Comparison of ENCODE assay signal across 8 mouse cellular contexts in the genomic region with DNA sequence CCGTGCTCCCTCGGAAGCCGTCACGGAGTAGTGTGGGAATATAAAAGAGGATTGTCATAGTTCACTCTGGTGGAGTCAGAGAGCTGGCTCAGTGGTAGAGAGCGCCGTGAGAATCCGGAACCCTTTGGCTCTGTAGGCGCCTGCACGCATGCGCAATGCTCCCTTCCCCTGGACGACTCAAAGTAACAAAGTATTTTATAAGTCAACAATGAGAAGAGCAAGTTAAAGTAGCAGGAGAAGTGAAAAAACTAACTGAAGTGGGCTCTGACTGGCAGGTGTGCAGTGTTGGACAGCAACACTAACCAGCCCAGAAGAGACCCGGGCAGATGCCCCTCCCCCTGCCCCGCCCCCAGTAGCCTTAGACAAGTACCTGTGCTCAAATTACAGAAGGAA. TPM values are rescaled to one million over a fixed set of nuclear protein-coding genes. Genes with fewer than 3 reads are reported as not detected.
DNase-seq lines count a peak whose midpoint lies in the region; ATAC-seq and TF ChIP-seq lines count a peak whose summit lies in the region.

No protein-coding gene starts in this region.

- ATAC-seq in intestine, embryonic 16.5 days, result peak; percentile 93

- H3K36me3 ChIP-seq in intestine, embryonic 16.5 days (ENCODE audit: control insufficient read depth, insufficient read depth, low read length), result no peaks in the 10 kb centered on the region

- peak overlapping the region; percentile 48 for H3K4me2 ChIP-seq in intestine, embryonic 16.5 days (ENCODE audit: low read depth, low read length)

- H3K9me3 ChIP-seq in intestine, embryonic 16.5 days (ENCODE audit: control insufficient read depth, low read length), result no peaks in the 10 kb centered on the region

- TF ChIP-seq POLR2A in cortical plate, adult 2 months (IDR thresholded peaks at IDR 0.05; ENCODE audit: extremely low read depth, insufficient read depth, low read length), result 0 out of 2 replicates have a peak, but pooled peaks have one; percentile 29

- peak overlapping the region; percentile 21 for H3K4me3 ChIP-seq in cortical plate, adult 2 months (ENCODE audit: insufficient read depth, low read length)
- H3K4me3 ChIP-seq in intestine, embryonic 16.5 days (ENCODE audit: low read length), result peak overlapping the region; percentile 44

- WGBS in intestine, embryonic 16.5 days, result 9% methylated on average over 13 of the region's 13 CpGs

- H3K27ac ChIP-seq in cortical plate, adult 2 months (ENCODE audit: insufficient read depth, low read length), result no peak overlapping the region
- peak overlapping the region; percentile 71 for H3K27ac ChIP-seq in intestine, embryonic 16.5 days (ENCODE audit: low read length)

- no peaks in the 10 kb centered on the region for H3K27me3 ChIP-seq in intestine, embryonic 16.5 days (replicated peaks; ENCODE audit: control insufficient read depth, insufficient read depth, low read length)

- intact Hi-C loops in gastrocnemius, postnatal 14 days (cut with DNase I; ENCODE audit: low total_unique reads), result no loop called here
- intact Hi-C loops in left cerebral cortex, postnatal 14 days (cut with DNase I), result no loop called here

- peak overlapping the region; percentile 58 for H3K9ac ChIP-seq in intestine, embryonic 16.5 days (ENCODE audit: low read depth, low read length)

- no peaks in the 10 kb centered on the region for H3K4me1 ChIP-seq in cortical plate, adult 2 months (ENCODE audit: control insufficient read depth, insufficient read depth, low read length)
- no peaks in the 10 kb centered on the region for H3K4me1 ChIP-seq in intestine, embryonic 16.5 days (ENCODE audit: control insufficient read depth, insufficient read depth, low read length)

- TF ChIP-seq CTCF in cortical plate, adult 2 months (IDR thresholded peaks at IDR 0.05; ENCODE audit: extremely low read depth, insufficient read depth, low read length), result no peak

- DNase-seq in adrenal gland, adult 18-20 months (ENCODE audit: low spot score in 2 of 2), result peak; percentile 47 to 62
- DNase-seq in gastrocnemius, postnatal 14 days, result peak; percentile 56
- DNase-seq in left cerebral cortex, postnatal 14 days (ENCODE audit: low spot score in 2 of 2), result peak; percentile 73 to 77
- DNase-seq in mesoderm, embryonic 11.5 days (ENCODE audit: low read depth, low spot score), result peak; percentile 71
- peak; percentile 72 for DNase-seq in right cerebral cortex, postnatal 4 days
- DNase-seq in MN1 (ENCODE audit: low spot score), result no peak

RNA-seq across cellular contexts. Expression of a gene that starts 31.5 kb away (rescaled TPM):
- total RNA-seq in adrenal gland, adult 18-20 months (2021), result 100 to 1,000 TPM; 131 to 145 TPM
- 114 and 115 TPM in 2 replicates for polyA plus RNA-seq in cortical plate, adult 2 months (2012; rRNA removed)
- 100 to 1,000 TPM; 125 to 128 TPM for total RNA-seq in gastrocnemius, postnatal 14 days (2021)
- polyA plus RNA-seq in intestine, embryonic 16.5 days (2015; fragmentation: Nextera tagmentation; extraction: Ambion mirVana), result 234 and 240 TPM in 2 replicates
- 100 to 1,000 TPM; 131 to 136 TPM for total RNA-seq in left cerebral cortex, postnatal 14 days (2021)

RNA-seq across cellular contexts. Expression of a gene that starts 34.0 kb away (rescaled TPM):
- total RNA-seq in adrenal gland, adult 18-20 months (2021), result under 1 TPM; 0.60 to 0.93 TPM
- 0.49 and 0.50 TPM in 2 replicates for polyA plus RNA-seq in cortical plate, adult 2 months (2012; rRNA removed)
- 1 to 10 TPM in 1 of 2 experiments, under 1 TPM in 1; 0.90 to 1.6 TPM for total RNA-seq in gastrocnemius, postnatal 14 days (2021)
- 0.79 and 0.82 TPM in 2 replicates for polyA plus RNA-seq in intestine, embryonic 16.5 days (2015; fragmentation: Nextera tagmentation; extraction: Ambion mirVana)
- 1 to 10 TPM; 1.7 to 1.9 TPM for total RNA-seq in left cerebral cortex, postnatal 14 days (2021)
